Mouse (Mus musculus) limb, embryonic 12.5 days (tissue): ENCODE measurements around the gene Csrp2. TPM values are rescaled to one million over a fixed set of nuclear protein-coding genes. Genes with fewer than 3 reads are reported as not detected.

Source experiments
- ATAC-seq: fragments of 200-750 bp; cut with Nextera tagmentation; 2 replicates; pipeline ENCODE4 v1.8.0; 2017; ENCODE audit warnings: low read depth, moderate TSS enrichment; ENCODE audit not compliant: insufficient number of reproducible peaks, insufficient read depth, low FRiP score, low TSS enrichment
- H3K27ac ChIP-seq: fragments of 300-500 bp; sonication (generic); 2 replicates; pipeline ENCODE4 v1.5.1; 2016; ENCODE audit warnings: mild to moderate bottlenecking, moderate library complexity
- H3K27me3 ChIP-seq: fragments of 300-500 bp; sonication (generic); 2 replicates; pipeline ENCODE4 v1.6.1; 2016; ENCODE audit warnings: mild to moderate bottlenecking, moderate library complexity
- H3K36me3 ChIP-seq: fragments of 300-500 bp; sonication (generic); 2 replicates; pipeline ENCODE4 v1.6.1; 2016; ENCODE audit warnings: mild to moderate bottlenecking, moderate library complexity
- H3K4me1 ChIP-seq: fragments of 300-500 bp; sonication (generic); replicated peaks from 2 replicates; pipeline ENCODE4 v1.6.1; 2016
- H3K4me2 ChIP-seq: fragments of 300-500 bp; sonication (generic); 2 replicates; pipeline ENCODE4 v1.6.1; 2016; ENCODE audit warnings: mild to moderate bottlenecking, moderate library complexity
- H3K4me3 ChIP-seq: fragments of 300-500 bp; sonication (generic); replicated peaks from 2 replicates; pipeline ENCODE4 v1.5.1; 2016; ENCODE audit warnings: mild to moderate bottlenecking
- H3K9ac ChIP-seq: fragments of 300-500 bp; sonication (generic); replicated peaks from 2 replicates; pipeline ENCODE4 v1.6.1; 2016; ENCODE audit warnings: mild to moderate bottlenecking, moderate library complexity
- H3K9me3 ChIP-seq: fragments of 300-500 bp; sonication (generic); 2 replicates; pipeline ENCODE4 v1.6.1; 2016; ENCODE audit warnings: mild to moderate bottlenecking, moderate library complexity
- WGBS: fragments of 180-500 bp; shearing (Covaris S2); methylation state at CpG from one replicate; pipeline ENCODE4 v1.1.7; 2016; 5-methylcytosine and 5-hydroxymethylcytosine counted together
- polyA plus RNA-seq: library from polyadenylated mRNA; unstranded; fragments of >200 nt; fragmentation: Nextera tagmentation; extraction: Ambion mirVana; gene quantifications from 2 replicates; pipeline ENCODE4 v1.2.1, GENCODE M21; 2016

The Csrp2 gene
- polyA plus RNA-seq, 1 experiment from 2014 or later = 188 TPM

GRCm38 (mm10) chr10:110916666-110917344 lies 2.8 kb upstream of the Csrp2 start:
- WGBS = 66% methylated on average over 11 of the region's 11 CpGs
- Histone ChIP-seq H3K4me3 (no peak overlapping the region), H3K27me3 (no peaks in the 10 kb centered on the region), H3K9ac (no peak overlapping the region), H3K4me1 (peaks cover 24% of the 10 kb centered on the region), H3K27ac (no peak overlapping the region), H3K4me2 (no peak overlapping the region), H3K9me3 (no peaks in the 10 kb centered on the region), H3K36me3 (no peaks in the 10 kb centered on the region)
- no peak for ATAC-seq

GRCm38 (mm10) chr10:110917521-110917920 lies 2.1 kb upstream of the Csrp2 start:
- H3K4me1 ChIP-seq = peaks cover 31% of the 10 kb centered on the region
- H3K27me3 ChIP-seq = no peaks in the 10 kb centered on the region
- no peak for ATAC-seq
- H3K9ac ChIP-seq = no peak overlapping the region
- H3K9me3 ChIP-seq = no peaks in the 10 kb centered on the region
- H3K4me3 ChIP-seq = no peak overlapping the region
- no peak overlapping the region for H3K4me2 ChIP-seq
- no peaks in the 10 kb centered on the region for H3K36me3 ChIP-seq
- WGBS = 93% methylated on average over 6 of the region's 6 CpGs
- no peak overlapping the region for H3K27ac ChIP-seq

- peak overlapping the region; percentile 87 for H3K9ac ChIP-seq
- peaks cover 3% of the 10 kb centered on the region; the same call in 1 of the 2 replicates for H3K36me3 ChIP-seq
- H3K4me2 ChIP-seq = peak overlapping the region; percentile 74
- no peaks in the 10 kb centered on the region for H3K27me3 ChIP-seq
- H3K9me3 ChIP-seq = no peaks in the 10 kb centered on the region
- H3K4me3 ChIP-seq = peak overlapping the region; percentile 74
- H3K4me1 ChIP-seq = peaks cover 41% of the 10 kb centered on the region
- ATAC-seq = peak; percentile 3; the same call in 1 of the 2 replicates
- WGBS = 15% methylated on average over 26 of the region's 26 CpGs
- peak overlapping the region; percentile 98 for H3K27ac ChIP-seq
These were observed 886 bp upstream of the Csrp2 start for GRCm38 (mm10) chr10:110918414-110919391.

GRCm38 (mm10) chr10:110920368-110920950 lies 870 bp downstream of the Csrp2 start:
- under 1% methylated on average over 15 of the region's 15 CpGs for WGBS
- peak overlapping the region; percentile 74 for H3K4me2 ChIP-seq
- H3K9ac ChIP-seq = peak overlapping the region; percentile 87
- peak overlapping the region; percentile 98 for H3K27ac ChIP-seq
- no peaks in the 10 kb centered on the region for H3K9me3 ChIP-seq
- H3K36me3 ChIP-seq = peaks cover 13% of the 10 kb centered on the region; the same call in 1 of the 2 replicates
- no peak for ATAC-seq
- no peaks in the 10 kb centered on the region for H3K27me3 ChIP-seq
- H3K4me3 ChIP-seq = peak overlapping the region; percentile 74
- H3K4me1 ChIP-seq = peaks cover 45% of the 10 kb centered on the region

GRCm38 (mm10) chr10:110921890-110922289 lies 2.3 kb downstream of the Csrp2 start:
- 0 out of 2 replicates have a peak overlapping the region, but pooled peaks have one; percentile 41 for H3K27ac ChIP-seq
- no peak overlapping the region; the same call in 1 of the 2 replicates for H3K9ac ChIP-seq
- 45% methylated on average over 3 of the region's 3 CpGs for WGBS

GRCm38 (mm10) chr10:110922612-110923011 lies 3.0 kb downstream of the Csrp2 start:
- WGBS = 47% methylated on average over 9 of the region's 9 CpGs
- Histone ChIP-seq H3K9me3 (no peaks in the 10 kb centered on the region), H3K4me3 (peak overlapping the region; percentile 74), H3K9ac (no peak overlapping the region; the same call in 1 of the 2 replicates), H3K36me3 (peaks cover 13% of the 10 kb centered on the region; the same call in 1 of the 2 replicates), H3K4me2 (peak overlapping the region; percentile 74), H3K27me3 (no peaks in the 10 kb centered on the region), H3K4me1 (peaks cover 61% of the 10 kb centered on the region), H3K27ac (0 out of 2 replicates have a peak overlapping the region, but pooled peaks have one; percentile 41)
- ATAC-seq = no peak

More at GRCm38 (mm10) chr10:110921890-110922289, 2.3 kb downstream of the Csrp2 start:
- Histone ChIP-seq H3K4me1 (peaks cover 57% of the 10 kb centered on the region), H3K4me3 (peak overlapping the region; percentile 74), H3K27me3 (no peaks in the 10 kb centered on the region), H3K4me2 (peak overlapping the region; percentile 74), H3K9me3 (no peaks in the 10 kb centered on the region), H3K36me3 (peaks cover 13% of the 10 kb centered on the region; the same call in 1 of the 2 replicates)
- no peak for ATAC-seq

GRCm38 (mm10) chr10:110927491-110927890 lies 7.9 kb downstream of the Csrp2 start:
- no peak for ATAC-seq
- 52% methylated on average over 11 of the region's 11 CpGs for WGBS
- Histone ChIP-seq H3K36me3 (peaks cover 20% of the 10 kb centered on the region), H3K27ac (peak overlapping the region; percentile 4), H3K9me3 (no peaks in the 10 kb centered on the region), H3K27me3 (no peaks in the 10 kb centered on the region), H3K9ac (no peak overlapping the region; the same call in 1 of the 2 replicates), H3K4me1 (peaks cover 83% of the 10 kb centered on the region), H3K4me2 (0 out of 2 replicates have a peak overlapping the region, but pooled peaks have one; percentile 3), H3K4me3 (no peak overlapping the region)

GRCm38 (mm10) chr10:110929756-110930155 lies 10.2 kb downstream of the Csrp2 start:
- Histone ChIP-seq H3K36me3 (peaks cover 11% of the 10 kb centered on the region), H3K4me2 (peak overlapping the region; percentile 46; the same call in 1 of the 2 replicates), H3K9ac (no peak overlapping the region), H3K27ac (peak overlapping the region; percentile 37), H3K4me3 (no peak overlapping the region), H3K4me1 (peaks cover 75% of the 10 kb centered on the region), H3K9me3 (no peaks in the 10 kb centered on the region), H3K27me3 (no peaks in the 10 kb centered on the region)
- 67% methylated on average over 4 of the region's 4 CpGs for WGBS
- no peak for ATAC-seq

- H3K4me2 ChIP-seq = peak overlapping the region; percentile 46
- H3K36me3 ChIP-seq = peaks cover 21% of the 10 kb centered on the region
- H3K27ac ChIP-seq = peak overlapping the region; percentile 86
- H3K4me1 ChIP-seq = peaks cover 62% of the 10 kb centered on the region
- WGBS = 56% methylated on average over 13 of the region's 13 CpGs
- no peak for ATAC-seq
- H3K4me3 ChIP-seq = no peak overlapping the region
- no peaks in the 10 kb centered on the region for H3K9me3 ChIP-seq
- H3K27me3 ChIP-seq = no peaks in the 10 kb centered on the region
- no peak overlapping the region for H3K9ac ChIP-seq
These were observed 11.7 kb downstream of the Csrp2 start for GRCm38 (mm10) chr10:110931161-110931912.

GRCm38 (mm10) chr10:110931913-110932560 lies 12.4 kb downstream of the Csrp2 start:
- Histone ChIP-seq H3K4me1 (peaks cover 55% of the 10 kb centered on the region), H3K4me3 (no peak overlapping the region), H3K27ac (peak overlapping the region; percentile 86), H3K27me3 (no peaks in the 10 kb centered on the region), H3K36me3 (peaks cover 28% of the 10 kb centered on the region), H3K4me2 (peak overlapping the region; percentile 46), H3K9me3 (no peaks in the 10 kb centered on the region), H3K9ac (no peak overlapping the region)
- ATAC-seq = peak; percentile 46; the same call in 1 of the 2 replicates
- 62% methylated on average over 20 of the region's 20 CpGs for WGBS
